Comparison of ENCODE assay signal across 7 mouse cellular contexts in the genomic region with DNA sequence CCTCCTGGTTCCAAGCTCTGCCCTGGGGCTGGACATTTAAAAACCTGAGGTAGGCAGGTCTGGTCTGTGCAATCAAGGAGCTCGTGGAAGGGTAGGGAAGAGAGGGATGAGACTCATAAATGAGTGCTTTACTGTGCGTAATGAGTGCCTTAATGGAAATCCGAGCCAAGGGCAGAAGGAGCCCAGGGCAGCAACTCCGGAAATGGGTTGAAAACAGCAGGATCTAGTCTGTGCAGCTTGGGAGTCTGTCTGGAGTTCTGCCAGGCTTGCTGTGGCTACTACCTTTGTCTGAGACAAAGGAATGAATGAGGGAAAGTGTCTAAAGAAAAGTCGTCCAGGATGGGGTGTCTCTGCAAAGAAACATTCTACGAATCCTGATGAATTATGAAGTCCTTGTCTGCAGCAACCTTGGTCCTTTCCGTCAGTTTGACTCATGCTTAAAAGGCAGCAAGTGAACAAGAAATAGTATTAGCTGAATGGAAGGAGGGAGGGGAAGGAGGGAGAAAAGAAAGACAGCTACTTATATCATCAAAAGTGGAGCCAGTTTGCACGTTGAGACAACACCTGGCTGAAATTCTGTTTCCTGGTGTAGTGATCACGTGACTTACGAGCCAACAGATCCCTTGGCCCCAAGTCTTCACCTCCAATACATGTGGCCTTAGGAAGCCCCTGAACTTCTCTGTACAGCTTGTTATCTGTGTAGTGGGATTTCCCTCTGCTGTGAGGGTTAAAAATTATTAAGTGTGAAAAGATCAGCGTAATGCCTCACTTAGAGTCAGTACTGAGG. TPM values are rescaled to one million over a fixed set of nuclear protein-coding genes. Genes with fewer than 3 reads are reported as not detected.
DNase-seq lines count a peak whose midpoint lies in the region; ATAC-seq and TF ChIP-seq lines count a peak whose summit lies in the region.

No protein-coding gene starts in this region.

- TF ChIP-seq CTCF in lung, embryonic 14.5 days (IDR thresholded peaks at IDR 0.05; ENCODE audit: low read depth), result no peak
- TF ChIP-seq CTCF in lung, postnatal 0 days (IDR thresholded peaks at IDR 0.05), result no peak

- TF ChIP-seq EP300 in lung, postnatal 0 days (IDR thresholded peaks at IDR 0.05), result no peak

- no peak overlapping the region for H3K4me3 ChIP-seq in lung, embryonic 14.5 days (ENCODE audit: low read depth, low read length)
- no peak overlapping the region for H3K4me3 ChIP-seq in lung, postnatal 0 days (ENCODE audit: low read depth, low read length)
- H3K4me3 ChIP-seq in embryonic facial prominence, embryonic 14.5 days (ENCODE audit: low read depth, low read length), result no peak overlapping the region
- H3K4me3 ChIP-seq in intestine, embryonic 16.5 days (ENCODE audit: low read length), result no peak overlapping the region
- no peak overlapping the region for H3K4me3 ChIP-seq in stomach, embryonic 16.5 days (replicated peaks; ENCODE audit: low read length)

- no peaks in the 10 kb centered on the region for H3K9me3 ChIP-seq in lung, embryonic 14.5 days (ENCODE audit: low read depth, low read length)
- H3K9me3 ChIP-seq in lung, postnatal 0 days (ENCODE audit: low read length), result no peaks in the 10 kb centered on the region
- no peaks in the 10 kb centered on the region for H3K9me3 ChIP-seq in embryonic facial prominence, embryonic 14.5 days (ENCODE audit: control insufficient read depth, low read length)
- H3K9me3 ChIP-seq in intestine, embryonic 16.5 days (ENCODE audit: control insufficient read depth, low read length), result no peaks in the 10 kb centered on the region
- no peaks in the 10 kb centered on the region for H3K9me3 ChIP-seq in stomach, embryonic 16.5 days (replicated peaks; ENCODE audit: control insufficient read depth, low read length)

- H3K9ac ChIP-seq in lung, embryonic 14.5 days, result no peak overlapping the region
- no peak overlapping the region for H3K9ac ChIP-seq in lung, postnatal 0 days (replicated peaks; ENCODE audit: low read depth)
- H3K9ac ChIP-seq in embryonic facial prominence, embryonic 14.5 days (ENCODE audit: low read depth, low read length), result no peak overlapping the region; the same call in 1 of the 2 replicates
- no peak overlapping the region for H3K9ac ChIP-seq in intestine, embryonic 16.5 days (ENCODE audit: low read depth, low read length)
- H3K9ac ChIP-seq in stomach, embryonic 16.5 days (ENCODE audit: low read length), result peak overlapping the region; percentile 17; the same call in 1 of the 2 replicates

- H3K27ac ChIP-seq in lung, embryonic 14.5 days (ENCODE audit: low read depth), result no peak overlapping the region; the same call in 1 of the 2 replicates
- no peak overlapping the region for H3K27ac ChIP-seq in lung, postnatal 0 days (ENCODE audit: low read length)
- peak overlapping the region; percentile 66 for H3K27ac ChIP-seq in embryonic facial prominence, embryonic 14.5 days (replicated peaks; ENCODE audit: low read depth, low read length)
- peak overlapping the region; percentile 25; the same call in 1 of the 2 replicates for H3K27ac ChIP-seq in intestine, embryonic 16.5 days (ENCODE audit: low read length)
- peak overlapping the region; percentile 79 for H3K27ac ChIP-seq in stomach, embryonic 16.5 days (ENCODE audit: low read length)

- H3K4me1 ChIP-seq in lung, embryonic 14.5 days (ENCODE audit: insufficient read depth), result peaks cover 28% of the 10 kb centered on the region
- H3K4me1 ChIP-seq in lung, postnatal 0 days (ENCODE audit: insufficient read depth, low read depth, low read length), result peaks cover 24% of the 10 kb centered on the region
- H3K4me1 ChIP-seq in embryonic facial prominence, embryonic 14.5 days (ENCODE audit: control insufficient read depth, insufficient read depth, low read length), result peaks cover 42% of the 10 kb centered on the region
- H3K4me1 ChIP-seq in intestine, embryonic 16.5 days (ENCODE audit: control insufficient read depth, insufficient read depth, low read length), result peaks cover 63% of the 10 kb centered on the region
- peaks cover 49% of the 10 kb centered on the region for H3K4me1 ChIP-seq in stomach, embryonic 16.5 days (ENCODE audit: control insufficient read depth, insufficient read depth, low read length)

- 53% methylated on average over 11 of the region's 11 CpGs for WGBS in lung, embryonic 14.5 days
- WGBS in lung, postnatal 0 days, result 46% methylated on average over 11 of the region's 11 CpGs
- whole genome bisulfite sequencing in embryonic facial prominence, embryonic 14.5 days, result 37% methylated on average over 11 of the region's 11 CpGs
- 50% methylated on average over 11 of the region's 11 CpGs for WGBS in intestine, embryonic 16.5 days
- WGBS in stomach, embryonic 16.5 days, result 44% methylated on average over 11 of the region's 11 CpGs

- ATAC-seq in lung, embryonic 14.5 days (ENCODE audit: insufficient read depth), result no peak
- ATAC-seq in lung, postnatal 0 days, result no peak
- no peak for ATAC-seq in embryonic facial prominence, embryonic 14.5 days (ENCODE audit: low read depth)
- no peak for ATAC-seq in intestine, embryonic 16.5 days
- no peak for ATAC-seq in stomach, embryonic 16.5 days (ENCODE audit: insufficient read depth, low FRiP score)

- no peaks in the 10 kb centered on the region for H3K36me3 ChIP-seq in lung, embryonic 14.5 days (ENCODE audit: insufficient read depth)
- H3K36me3 ChIP-seq in lung, postnatal 0 days (ENCODE audit: insufficient read depth, low read length), result no peaks in the 10 kb centered on the region
- H3K36me3 ChIP-seq in embryonic facial prominence, embryonic 14.5 days (ENCODE audit: control insufficient read depth, insufficient read depth, low read length), result no peaks in the 10 kb centered on the region
- H3K36me3 ChIP-seq in intestine, embryonic 16.5 days (ENCODE audit: control insufficient read depth, insufficient read depth, low read length), result no peaks in the 10 kb centered on the region
- H3K36me3 ChIP-seq in stomach, embryonic 16.5 days (ENCODE audit: control insufficient read depth, insufficient read depth, low read length), result no peaks in the 10 kb centered on the region

- DNase-seq in lung, embryonic 14.5 days, result peak; percentile 55
- no peak for DNase-seq in lung, postnatal 0 days (ENCODE audit: low spot score)
- DNase-seq in embryonic facial prominence, embryonic 14.5 days (ENCODE audit: low spot score), result peak; percentile 63
- DNase-seq in cerebellum, postnatal 14 days, result no peak
- no peak for DNase-seq in heart, adult 9 months (ENCODE audit: low spot score in 2 of 2)

- H3K4me2 ChIP-seq in lung, embryonic 14.5 days, result no peak overlapping the region
- no peak overlapping the region for H3K4me2 ChIP-seq in lung, postnatal 0 days (replicated peaks; ENCODE audit: low read depth, low read length)
- no peak overlapping the region; the same call in 1 of the 2 replicates for H3K4me2 ChIP-seq in embryonic facial prominence, embryonic 14.5 days (ENCODE audit: low read depth, low read length)
- no peak overlapping the region for H3K4me2 ChIP-seq in intestine, embryonic 16.5 days (ENCODE audit: low read depth, low read length)
- no peak overlapping the region for H3K4me2 ChIP-seq in stomach, embryonic 16.5 days (ENCODE audit: low read depth, low read length)

- H3K27me3 ChIP-seq in lung, embryonic 14.5 days (ENCODE audit: insufficient read depth, low read length), result no peaks in the 10 kb centered on the region
- no peaks in the 10 kb centered on the region for H3K27me3 ChIP-seq in lung, postnatal 0 days (replicated peaks; ENCODE audit: insufficient read depth, low read length)
- H3K27me3 ChIP-seq in embryonic facial prominence, embryonic 14.5 days (replicated peaks; ENCODE audit: control insufficient read depth, insufficient read depth, low read length), result no peaks in the 10 kb centered on the region
- no peaks in the 10 kb centered on the region for H3K27me3 ChIP-seq in intestine, embryonic 16.5 days (replicated peaks; ENCODE audit: control insufficient read depth, insufficient read depth, low read length)
- no peaks in the 10 kb centered on the region for H3K27me3 ChIP-seq in stomach, embryonic 16.5 days (ENCODE audit: control insufficient read depth, insufficient read depth, low read length)

RNA-seq across cellular contexts. Expression of a gene that starts 2.7 kb away (rescaled TPM):
- 11.9 and 12.8 TPM in 2 replicates for polyA plus RNA-seq in lung, embryonic 14.5 days (2014; fragmentation: Nextera tagmentation; extraction: Ambion mirVana)
- 11.6 and 11.8 TPM in 2 replicates for polyA plus RNA-seq in lung, postnatal 0 days (2015; fragmentation: Nextera tagmentation; extraction: Ambion mirVana)
- 10.5 and 11.9 TPM in 2 replicates for polyA plus RNA-seq in embryonic facial prominence, embryonic 14.5 days (2014; fragmentation: Nextera tagmentation; extraction: Ambion mirVana)
- 14.9 and 16.3 TPM in 2 replicates for polyA plus RNA-seq in intestine, embryonic 16.5 days (2015; fragmentation: Nextera tagmentation; extraction: Ambion mirVana)
- polyA plus RNA-seq in stomach, embryonic 16.5 days (2015; fragmentation: Nextera tagmentation; extraction: Ambion mirVana), result 19.7 and 23.7 TPM in 2 replicates

RNA-seq across cellular contexts. Expression of a gene that starts 43.3 kb away (rescaled TPM):
- 66.4 and 67.4 TPM in 2 replicates for polyA plus RNA-seq in lung, embryonic 14.5 days (2014; fragmentation: Nextera tagmentation; extraction: Ambion mirVana)
- polyA plus RNA-seq in lung, postnatal 0 days (2015; fragmentation: Nextera tagmentation; extraction: Ambion mirVana), result 108 and 123 TPM in 2 replicates
- polyA plus RNA-seq in embryonic facial prominence, embryonic 14.5 days (2014; fragmentation: Nextera tagmentation; extraction: Ambion mirVana), result 73.7 and 89.1 TPM in 2 replicates
- 285 and 306 TPM in 2 replicates for polyA plus RNA-seq in intestine, embryonic 16.5 days (2015; fragmentation: Nextera tagmentation; extraction: Ambion mirVana)
- polyA plus RNA-seq in stomach, embryonic 16.5 days (2015; fragmentation: Nextera tagmentation; extraction: Ambion mirVana), result 141 and 167 TPM in 2 replicates

RNA-seq across cellular contexts. Expression of a gene that starts 43.3 kb away (rescaled TPM):
- polyA plus RNA-seq in lung, embryonic 14.5 days (2014; fragmentation: Nextera tagmentation; extraction: Ambion mirVana), result 3.9 and 4.0 TPM in 2 replicates
- polyA plus RNA-seq in lung, postnatal 0 days (2015; fragmentation: Nextera tagmentation; extraction: Ambion mirVana), result 2.6 and 2.8 TPM in 2 replicates
- 2.0 and 2.6 TPM in 2 replicates for polyA plus RNA-seq in embryonic facial prominence, embryonic 14.5 days (2014; fragmentation: Nextera tagmentation; extraction: Ambion mirVana)
- polyA plus RNA-seq in intestine, embryonic 16.5 days (2015; fragmentation: Nextera tagmentation; extraction: Ambion mirVana), result 7.6 and 8.1 TPM in 2 replicates
- 4.0 and 4.7 TPM in 2 replicates for polyA plus RNA-seq in stomach, embryonic 16.5 days (2015; fragmentation: Nextera tagmentation; extraction: Ambion mirVana)

RNA-seq across cellular contexts. Expression of a gene that starts 56.8 kb away (rescaled TPM):
- 0.50 and 0.71 TPM in 2 replicates for polyA plus RNA-seq in lung, embryonic 14.5 days (2014; fragmentation: Nextera tagmentation; extraction: Ambion mirVana)
- polyA plus RNA-seq in lung, postnatal 0 days (2015; fragmentation: Nextera tagmentation; extraction: Ambion mirVana), result 1.9 and 2.1 TPM in 2 replicates
- polyA plus RNA-seq in embryonic facial prominence, embryonic 14.5 days (2014; fragmentation: Nextera tagmentation; extraction: Ambion mirVana), result 0.35 and 0.79 TPM in 2 replicates
- polyA plus RNA-seq in intestine, embryonic 16.5 days (2015; fragmentation: Nextera tagmentation; extraction: Ambion mirVana), result 0.56 and 0.69 TPM in 2 replicates
- 0.56 and 1.1 TPM in 2 replicates for polyA plus RNA-seq in stomach, embryonic 16.5 days (2015; fragmentation: Nextera tagmentation; extraction: Ambion mirVana)

Comparison
In these comparisons a context has a peak if more than half of its experiments do, and no peak if none do; other contexts are left out.
1. DNase-seq: peak in lung, embryonic 14.5 days (single experiment) and embryonic facial prominence, embryonic 14.5 days (single experiment); none in lung, postnatal 0 days (single experiment), cerebellum, postnatal 14 days (0 of 2) and heart, adult 9 months (0 of 2).
2. H3K27ac ChIP-seq: peak in embryonic facial prominence, embryonic 14.5 days (single experiment), intestine, embryonic 16.5 days (single experiment) and stomach, embryonic 16.5 days (single experiment); none in lung, embryonic 14.5 days (single experiment) and lung, postnatal 0 days (single experiment).